Comparison of ENCODE assay signal across 30 mouse cellular contexts in genomic region chr13:32668296-32668695, GRCm38 (mm10).
DNase-seq lines count a peak whose midpoint lies in the region; ATAC-seq and TF ChIP-seq lines count a peak whose summit lies in the region.
"Had no signal": no experiment of that assay in that cellular context is flagged by ENCODE, and none has a peak within 500 bp of the region (broad histone marks: within the 10 kb centered on the region; RNA-seq: fewer than 3 reads in every experiment).

No protein-coding gene starts in this region.

- H3K4me2 ChIP-seq in heart, embryonic 11.5 days = no peak overlapping the region
- no peak overlapping the region for H3K4me2 ChIP-seq in midbrain, embryonic 11.5 days
- H3K4me2 ChIP-seq: heart, embryonic 15.5 days; hindbrain, embryonic 15.5 days; kidney, embryonic 15.5 days; neural tube, embryonic 12.5 days had no signal

- ATAC-seq in heart, embryonic 11.5 days (replicated peaks; ENCODE audit: insufficient number of reproducible peaks, low FRiP score, low TSS enrichment) = no peak
- no peak for ATAC-seq in midbrain, embryonic 11.5 days (ENCODE audit: low FRiP score)
- ATAC-seq: CD4-positive, CD25-positive, alpha-beta regulatory T cell, adult 4 months; forebrain, postnatal 0 days; midbrain, embryonic 16.5 days had no signal

- 69% methylated on average over 3 of the region's 3 CpGs for WGBS in heart, embryonic 11.5 days (ENCODE audit: insufficient replicate concordance)
- WGBS in midbrain, embryonic 11.5 days = 63% methylated on average over 3 of the region's 3 CpGs

- intact Hi-C loops in gastrocnemius, postnatal 14 days (cut with DNase I; ENCODE audit: low total_unique reads) = no loop called here

- no peaks in the 10 kb centered on the region for H3K36me3 ChIP-seq in heart, embryonic 11.5 days (ENCODE audit: control insufficient read depth, insufficient read depth, low read length)
- H3K36me3 ChIP-seq in midbrain, embryonic 11.5 days (ENCODE audit: control insufficient read depth, insufficient read depth, low read length) = no peaks in the 10 kb centered on the region
- H3K36me3 ChIP-seq: heart, embryonic 15.5 days; hindbrain, embryonic 15.5 days; kidney, embryonic 15.5 days; neural tube, embryonic 12.5 days had no signal

- TF ChIP-seq POLR2A in brain, embryonic 14.5 days (IDR thresholded peaks at IDR 0.05; ENCODE audit: borderline replicate concordance, extremely low read depth, insufficient read depth, insufficient read length, poor library complexity, severe bottlenecking) = no peak

- H3K27me3 ChIP-seq in heart, embryonic 11.5 days (ENCODE audit: control insufficient read depth, insufficient read depth, low read length) = peaks cover 28% of the 10 kb centered on the region
- no peaks in the 10 kb centered on the region for H3K27me3 ChIP-seq in midbrain, embryonic 11.5 days (ENCODE audit: control insufficient read depth, insufficient read depth, low read length)
- H3K27me3 ChIP-seq: hindbrain, embryonic 15.5 days; neural tube, embryonic 12.5 days had no signal

- DNase-seq in cerebellum, postnatal 10 days = peak; percentile 6 to 17
- DNase-seq in cerebellum, adult 18-20 months = no peak
- peak; percentile 6 for DNase-seq in heart, postnatal 4 days
- peak; percentile 46 for DNase-seq in brain, embryonic 14.5 days (ENCODE audit: low read depth)
- DNase-seq in gastrocnemius, postnatal 14 days = peak; percentile 40
- DNase-seq in spleen, postnatal 14 days (ENCODE audit: low spot score in 2 of 2) = no peak
- no peak for DNase-seq in midbrain, embryonic 11.5 days (ENCODE audit: low spot score, missing footprints)
- DNase-seq: adrenal gland, adult 2 months; cerebellum, adult 9-10 months; forebrain, postnatal 0 days; kidney, adult 18-20 months; kidney, postnatal 25 days; liver; lung, adult 2 months; lung, postnatal 10 days; right cerebral cortex, adult 18-20 months; thymus, adult 2 months; thymus, postnatal 36 days had no signal

- H3K9ac ChIP-seq in heart, embryonic 11.5 days (ENCODE audit: low read depth, low read length) = no peak overlapping the region
- no peak overlapping the region for H3K9ac ChIP-seq in midbrain, embryonic 11.5 days (ENCODE audit: low read length)
- H3K9ac ChIP-seq: forebrain, postnatal 0 days; heart, embryonic 15.5 days; hindbrain, embryonic 15.5 days; kidney, embryonic 15.5 days; liver, embryonic 14.5 days; neural tube, embryonic 12.5 days had no signal

- H3K4me3 ChIP-seq in heart, embryonic 11.5 days (ENCODE audit: low read depth, low read length) = no peak overlapping the region
- H3K4me3 ChIP-seq in midbrain, embryonic 11.5 days (ENCODE audit: low read depth, low read length) = no peak overlapping the region
- H3K4me3 ChIP-seq: erythroblast, embryonic 14.5 days; heart, adult 2 months; heart, embryonic 15.5 days; hindbrain, embryonic 15.5 days; kidney, embryonic 15.5 days; myocyte; neural tube, embryonic 12.5 days had no signal

- peaks cover 7% of the 10 kb centered on the region; the same call in 1 of the 2 replicates for H3K4me1 ChIP-seq in heart, embryonic 11.5 days (ENCODE audit: control insufficient read depth, insufficient read depth, low read length)
- no peaks in the 10 kb centered on the region for H3K4me1 ChIP-seq in midbrain, embryonic 11.5 days (ENCODE audit: control insufficient read depth, insufficient read depth, low read length)
- H3K4me1 ChIP-seq: hindbrain, embryonic 15.5 days; neural tube, embryonic 12.5 days had no signal

- TF ChIP-seq CTCF in brain, embryonic 14.5 days (IDR thresholded peaks at IDR 0.05; ENCODE audit: borderline replicate concordance, extremely low read depth, insufficient read depth, insufficient read length) = no peak

- H3K9me3 ChIP-seq in heart, embryonic 11.5 days (replicated peaks; ENCODE audit: control insufficient read depth, low read length) = no peaks in the 10 kb centered on the region
- no peaks in the 10 kb centered on the region for H3K9me3 ChIP-seq in midbrain, embryonic 11.5 days (ENCODE audit: control insufficient read depth, low read length)
- H3K9me3 ChIP-seq: heart, embryonic 15.5 days; hindbrain, embryonic 15.5 days; kidney, embryonic 15.5 days; neural tube, embryonic 12.5 days had no signal

- no peak overlapping the region for H3K27ac ChIP-seq in heart, embryonic 11.5 days (ENCODE audit: low read depth, low read length)
- H3K27ac ChIP-seq in midbrain, embryonic 11.5 days (ENCODE audit: low read depth, low read length) = no peak overlapping the region
- H3K27ac ChIP-seq: heart, adult 2 months; heart, embryonic 15.5 days; hindbrain, embryonic 15.5 days; kidney, embryonic 15.5 days; liver, embryonic 14.5 days; macrophage; neural tube, embryonic 12.5 days had no signal

Comparison
In these comparisons a context has a peak if more than half of its experiments do, and no peak if none do; other contexts are left out.
1. DNase-seq: peak in cerebellum, postnatal 10 days (2 of 2), heart, postnatal 4 days (single experiment), brain, embryonic 14.5 days (single experiment) and gastrocnemius, postnatal 14 days (single experiment); none in cerebellum, adult 18-20 months (0 of 2), spleen, postnatal 14 days (0 of 2) and midbrain, embryonic 11.5 days (single experiment).